Mouse (Mus musculus): Measurements from ENCODE around the gene Snta1.

The Snta1 gene

DNA sequence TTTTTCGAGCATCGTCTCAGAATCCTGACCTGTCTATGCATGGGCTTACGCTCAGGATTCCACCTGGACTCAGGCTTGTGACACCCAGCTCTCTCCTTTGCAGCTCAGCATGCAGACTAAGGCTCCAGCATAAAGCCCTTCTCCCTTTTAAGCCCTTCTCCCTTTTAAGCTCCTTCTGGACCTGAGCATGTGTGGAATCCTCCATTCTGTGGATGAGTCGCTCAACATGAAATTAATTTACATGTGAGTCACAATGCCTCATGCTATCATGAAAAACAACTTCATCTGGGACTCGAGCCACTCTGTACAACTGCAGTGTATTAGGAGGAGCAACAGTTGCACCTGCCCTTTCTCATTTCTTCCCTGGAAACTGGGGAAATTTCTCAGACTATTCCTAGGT lies 14.3 kb upstream of the Snta1 start:
- DNase-seq (ENCODE audit: low read depth), result no peak

DNA sequence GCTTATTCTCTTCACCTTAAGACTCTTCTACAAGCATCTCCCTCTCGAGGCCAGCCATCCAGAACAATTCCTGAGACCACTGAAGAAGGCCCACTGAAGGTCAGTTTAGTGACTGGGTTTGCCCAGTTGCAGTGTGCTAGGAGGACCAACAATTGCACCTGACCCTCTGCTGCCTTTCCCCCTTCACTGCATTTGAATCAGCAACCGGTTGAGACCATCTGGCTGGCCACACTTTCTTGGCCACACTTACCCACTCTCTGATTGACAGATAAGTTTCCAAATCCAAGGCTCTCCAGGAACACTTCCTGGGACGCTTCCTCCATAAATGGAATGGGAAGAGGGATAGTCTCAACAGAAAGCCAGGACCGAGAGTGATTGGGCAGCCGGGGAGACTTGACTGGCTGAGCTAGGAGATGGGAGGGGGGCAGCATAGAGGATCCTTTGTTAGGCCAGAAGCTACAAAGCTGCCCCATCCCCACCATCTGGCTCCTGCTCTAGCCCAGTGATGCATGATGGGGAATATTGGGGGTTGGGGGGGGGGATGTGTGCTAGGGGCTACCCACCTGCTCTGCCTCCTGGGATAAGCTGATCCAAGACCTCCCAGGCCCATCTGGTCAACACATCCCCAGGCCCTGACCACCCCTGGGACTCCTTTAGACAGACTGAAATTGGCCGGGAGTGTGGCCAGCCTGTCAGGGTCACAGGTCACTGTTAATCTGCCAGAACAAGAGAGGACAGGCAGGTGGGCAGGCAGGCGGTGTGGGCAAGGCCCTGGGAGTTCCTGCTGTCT lies 13.2 kb upstream of the Snta1 start:
- DNase-seq (ENCODE audit: low read depth), result no peak

GRCm38 (mm10) chr2:154419631-154420515 lies 12.0 kb upstream of the Snta1 start:
- no peak for DNase-seq (ENCODE audit: low read depth)

- DNase-seq (ENCODE audit: low read depth), result no peak
Measured at GRCm38 (mm10) chr2:154418001-154418400, 10.1 kb upstream of the Snta1 start.

- DNase-seq (ENCODE audit: low read depth), result peak; percentile 64
Measured at GRCm38 (mm10) chr2:154417107-154417506, 9.2 kb upstream of the Snta1 start.

GRCm38 (mm10) chr2:154412018-154412666 lies 4.2 kb upstream of the Snta1 start:
- DNase-seq (ENCODE audit: low read depth), result peak; percentile 71

- no peak for DNase-seq (ENCODE audit: low read depth)
Measured at GRCm38 (mm10) chr2:154410355-154410754, 2.5 kb upstream of the Snta1 start.

- no peak for DNase-seq (ENCODE audit: low read depth)
Measured at GRCm38 (mm10) chr2:154407063-154407642, 746 bp downstream of the Snta1 start.

- no peak for DNase-seq (ENCODE audit: low read depth)
Measured at GRCm38 (mm10) chr2:154405447-154405994, 2.4 kb downstream of the Snta1 start.

- DNase-seq (ENCODE audit: low read depth), result no peak
Measured at GRCm38 (mm10) chr2:154402811-154403210, 5.1 kb downstream of the Snta1 start.

DNA sequence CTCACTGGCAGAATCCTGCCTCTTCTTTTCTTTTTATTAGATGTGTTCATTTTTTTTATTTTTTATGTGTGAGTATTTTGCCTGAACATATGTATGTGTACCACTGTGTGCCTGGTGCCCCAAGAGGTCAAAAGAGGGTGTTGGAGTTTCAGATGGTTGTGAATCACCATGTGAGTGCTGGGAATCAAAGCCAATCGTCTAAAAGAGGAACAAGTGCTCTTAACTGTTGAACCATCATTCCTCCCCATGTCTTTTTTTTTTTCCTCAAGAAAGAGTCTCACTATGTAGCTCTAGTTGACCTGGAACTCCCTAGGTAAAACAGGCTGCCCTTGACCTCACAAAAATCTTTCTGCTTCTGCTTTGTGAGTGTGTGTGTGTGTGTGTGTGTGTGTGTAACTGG lies 5.9 kb downstream of the Snta1 start:
- DNase-seq (ENCODE audit: low read depth), result no peak

DNA sequence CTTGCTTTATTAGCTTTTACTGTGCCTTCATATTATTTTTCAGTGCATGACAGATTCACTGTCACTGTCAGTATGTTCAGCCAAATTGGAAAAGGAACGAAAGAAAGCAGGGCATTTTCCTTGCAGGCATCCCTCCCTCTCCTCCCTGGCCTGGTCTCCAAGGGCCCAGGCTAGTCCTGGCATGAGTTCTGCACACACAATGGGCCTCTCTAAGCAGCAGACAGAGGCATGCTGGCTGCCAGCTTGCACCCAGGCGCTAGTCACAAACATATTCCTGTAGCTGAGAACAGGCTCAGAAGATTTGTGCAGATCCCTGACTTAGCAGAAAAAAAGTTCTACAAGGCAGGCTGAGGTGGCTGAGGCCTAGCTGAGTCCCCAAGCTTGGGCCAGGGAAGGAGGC lies 8.6 kb downstream of the Snta1 start:
- DNase-seq (ENCODE audit: low read depth), result no peak

DNA sequence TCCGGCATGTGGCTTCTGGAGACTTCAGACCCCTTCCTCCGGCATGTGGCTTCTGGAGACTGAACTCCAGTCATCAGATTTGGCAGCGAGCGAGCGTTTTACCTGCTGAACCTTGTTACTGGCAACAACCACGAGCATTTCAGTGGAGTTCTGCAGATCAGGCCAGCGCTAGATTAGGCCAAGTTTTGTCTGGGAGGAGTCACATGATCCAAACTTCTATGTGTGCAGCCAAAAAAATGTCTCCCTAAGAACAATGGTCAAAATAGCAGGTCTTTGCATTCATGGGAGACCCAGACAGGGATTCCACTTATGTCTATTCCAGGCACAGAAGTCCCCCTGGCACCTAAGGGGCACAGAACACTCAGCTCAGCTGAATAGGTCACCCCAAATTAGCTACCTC lies 9.6 kb downstream of the Snta1 start:
- no peak for DNase-seq (ENCODE audit: low read depth)

GRCm38 (mm10) chr2:154396529-154396928 lies 11.4 kb downstream of the Snta1 start:
- no peak for DNase-seq (ENCODE audit: low read depth)

- no peak for DNase-seq (ENCODE audit: low read depth)
Measured at GRCm38 (mm10) chr2:154394602-154395001, 13.3 kb downstream of the Snta1 start.

GRCm38 (mm10) chr2:154390180-154390964 lies 17.5 kb downstream of the Snta1 start:
- DNase-seq (ENCODE audit: low read depth), result no peak

- no peak for DNase-seq (ENCODE audit: low read depth)
Measured at GRCm38 (mm10) chr2:154379103-154379502, 28.8 kb downstream of the Snta1 start.

DNA sequence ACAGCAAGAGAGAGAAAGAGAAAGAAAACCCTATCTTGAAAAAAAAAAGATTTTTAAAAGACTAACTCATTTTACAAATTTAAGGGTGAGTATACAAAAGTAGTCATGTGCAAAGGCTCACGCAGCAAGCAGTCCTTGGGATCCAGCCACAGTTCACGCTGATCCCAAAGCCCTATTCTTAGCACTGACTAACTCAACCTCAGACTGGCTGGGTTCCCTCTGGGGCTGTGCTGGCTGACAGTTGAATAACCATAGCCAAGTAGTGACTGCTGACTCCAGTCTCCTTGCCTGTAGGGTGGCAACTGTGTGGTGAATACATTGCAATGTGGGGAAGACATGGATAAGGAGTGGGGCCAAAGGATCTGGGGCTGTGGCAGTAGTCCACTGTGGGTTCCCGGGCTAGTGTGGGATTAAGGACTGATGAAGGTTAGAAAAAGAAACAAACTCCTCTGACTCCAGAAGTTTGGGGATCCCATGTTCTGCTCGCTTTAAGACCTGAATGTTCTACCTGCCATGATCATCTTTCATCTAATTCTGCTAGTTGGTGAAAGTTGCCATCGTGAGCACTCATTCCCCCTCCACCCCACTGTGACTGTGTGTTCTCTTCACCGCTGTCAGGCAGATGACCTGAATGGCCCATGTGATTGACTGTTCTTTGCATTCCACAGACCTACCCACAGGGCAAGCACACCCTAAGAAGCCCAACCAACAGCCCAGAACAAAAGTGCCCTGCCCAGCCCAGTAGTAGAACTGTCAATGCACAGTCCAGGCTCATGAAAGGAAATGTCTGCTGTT lies 32.9 kb downstream of the Snta1 start:
- no peak for DNase-seq (ENCODE audit: low read depth)

- DNase-seq (ENCODE audit: low read depth), result peak; percentile 86
Measured at GRCm38 (mm10) chr2:154373961-154374632, 33.8 kb downstream of the Snta1 start.
